Mouse (Mus musculus) kidney, postnatal 10 days (tissue): ENCODE measurements around the gene Wdr77.
A peak's percentile ranks its signal among the peaks of the same experiment; 100 is the strongest.
"Not testable (repeated sequence)": the region's sequence is repeated elsewhere in the genome, so short reads cannot be mapped to it uniquely, and the experiment has no call there.

Source experiments
- DNase-seq: peaks from one replicate; pipeline ENCODE4 v3.0.0; 2021; ENCODE audit warnings: mixed read lengths

The Wdr77 gene

DNA sequence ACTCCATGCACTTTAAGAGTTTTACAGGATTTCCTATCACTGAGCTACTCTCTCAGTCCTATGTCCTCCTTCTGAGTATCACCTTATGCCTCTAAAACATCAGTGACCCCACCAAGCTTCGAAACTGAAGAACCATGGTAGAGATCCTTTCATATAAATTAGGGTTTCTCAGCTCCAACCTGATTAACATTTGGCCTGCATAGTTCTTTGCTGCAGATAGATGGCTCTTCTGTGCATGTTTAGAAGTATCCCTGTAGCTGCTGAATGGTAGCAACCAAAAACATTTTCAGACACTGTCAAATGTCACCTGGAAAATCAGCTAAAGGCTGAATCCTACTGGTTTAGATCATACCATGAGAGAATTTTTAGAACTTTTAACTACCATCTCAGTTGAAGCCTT lies 1.9 kb upstream of the Wdr77 start:
- no peak for DNase-seq

DNA sequence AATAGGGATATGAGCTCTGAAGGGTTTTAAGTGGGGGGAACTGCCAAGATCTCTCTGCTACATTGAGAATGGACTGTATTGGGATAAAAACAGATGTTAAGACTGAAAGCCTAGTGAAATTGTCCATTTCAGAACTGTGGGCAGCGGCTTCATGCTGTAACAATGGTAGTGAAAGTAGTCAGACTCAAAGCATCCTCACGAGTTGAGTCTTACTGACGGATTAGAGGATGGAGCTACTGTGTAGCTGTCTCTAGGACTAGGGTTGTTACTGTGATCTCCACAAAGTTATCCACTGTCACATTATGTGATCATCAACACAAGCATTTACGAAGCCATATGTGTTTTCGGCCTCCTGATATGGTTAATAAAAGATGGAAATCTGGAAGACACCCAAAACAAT lies 965 bp upstream of the Wdr77 start:
- no peak for DNase-seq

DNA sequence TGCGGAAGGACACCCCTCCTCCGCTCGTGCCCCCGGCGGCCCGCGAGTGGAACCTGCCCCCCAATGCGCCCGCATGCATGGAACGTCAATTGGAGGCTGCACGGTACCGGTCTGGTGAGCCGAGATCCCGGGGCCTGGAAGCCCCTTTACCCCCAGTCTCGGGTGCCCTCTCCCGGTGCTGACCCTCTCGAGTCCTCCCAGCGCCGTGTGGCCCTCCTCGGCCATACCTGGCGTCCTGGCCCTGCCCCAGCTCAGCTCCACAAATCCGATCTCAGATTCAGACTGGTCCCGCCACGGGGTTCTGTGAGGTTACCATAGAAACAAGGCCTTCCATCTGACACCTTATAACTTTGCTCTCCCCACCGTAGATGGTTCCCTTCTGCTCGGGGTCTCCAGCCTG lies 416 bp downstream of the Wdr77 start:
- no peak for DNase-seq

DNA sequence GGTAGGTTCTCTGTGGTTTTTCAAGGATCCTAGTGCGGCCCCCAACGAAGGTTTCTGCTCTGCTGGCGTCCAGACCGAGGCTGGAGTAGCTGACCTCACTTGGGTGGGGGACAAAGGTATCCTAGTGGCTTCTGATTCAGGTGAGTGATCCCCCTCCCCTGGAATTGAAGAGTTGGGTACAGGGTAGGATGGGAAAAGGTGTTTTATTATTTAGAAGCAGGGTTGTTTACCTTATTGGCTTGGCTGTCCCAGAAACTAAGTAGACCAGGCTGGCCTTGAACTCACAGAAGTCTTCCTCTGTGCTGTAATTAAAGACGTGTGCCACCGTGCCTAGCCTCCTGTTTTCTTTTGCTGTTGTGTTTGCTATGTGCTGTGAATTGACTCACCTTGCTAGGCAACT lies 830 bp downstream of the Wdr77 start, which contains the start of gene Atp5f1:
Atp5f1 (minus strand) TSS at position 101 of the 400 bp plus-strand sequence.
- DNase-seq = no peak

DNA sequence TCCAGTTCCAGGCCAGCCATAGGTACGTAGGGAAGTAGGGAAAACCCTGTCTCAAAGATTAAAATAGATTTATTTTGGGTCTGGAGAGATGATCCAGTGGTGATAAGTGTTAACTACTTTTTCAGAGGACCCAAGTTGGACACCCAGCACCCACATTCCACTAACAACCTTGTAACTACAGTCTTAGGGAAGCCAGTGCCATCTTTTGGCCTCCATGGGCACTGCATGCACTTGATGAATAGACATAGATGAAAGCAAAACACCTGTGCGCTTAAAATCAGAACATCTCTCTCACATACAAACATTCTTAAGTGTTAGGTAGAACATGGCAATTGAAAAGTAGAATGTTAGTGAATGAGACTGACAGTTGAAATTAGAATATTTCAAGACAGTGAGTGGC lies 1.5 kb downstream of the Wdr77 start:
- DNase-seq = no peak

DNA sequence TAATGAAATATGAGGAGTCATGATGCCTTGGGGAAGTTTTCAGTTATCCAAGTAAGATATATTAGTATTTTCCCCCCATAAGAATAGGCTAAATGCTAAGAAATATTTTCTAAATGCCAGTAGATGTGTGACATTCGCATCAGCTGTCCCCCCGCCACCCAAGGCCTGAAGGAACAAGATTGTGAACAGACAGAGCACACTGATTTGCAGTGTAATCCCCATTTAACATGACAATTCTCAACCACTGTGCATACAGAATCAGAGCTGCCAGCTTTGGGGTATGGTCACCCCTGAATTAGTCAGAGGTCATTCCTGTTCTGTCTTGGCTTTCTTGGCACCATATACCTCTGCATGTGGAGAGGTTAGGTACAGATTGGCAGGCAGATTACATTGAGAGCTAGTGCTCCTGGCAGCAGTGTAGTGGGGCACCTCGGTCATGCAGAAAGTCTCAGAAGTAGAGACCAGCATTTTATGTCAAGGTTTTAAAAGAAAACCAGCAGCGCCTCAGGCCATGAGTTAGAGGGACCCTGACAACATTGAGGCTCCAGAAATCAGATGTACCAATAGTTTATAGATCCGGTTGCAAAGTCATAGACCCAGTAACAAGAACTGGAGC lies 12.8 kb downstream of the Wdr77 start:
- DNase-seq = no peak

DNA sequence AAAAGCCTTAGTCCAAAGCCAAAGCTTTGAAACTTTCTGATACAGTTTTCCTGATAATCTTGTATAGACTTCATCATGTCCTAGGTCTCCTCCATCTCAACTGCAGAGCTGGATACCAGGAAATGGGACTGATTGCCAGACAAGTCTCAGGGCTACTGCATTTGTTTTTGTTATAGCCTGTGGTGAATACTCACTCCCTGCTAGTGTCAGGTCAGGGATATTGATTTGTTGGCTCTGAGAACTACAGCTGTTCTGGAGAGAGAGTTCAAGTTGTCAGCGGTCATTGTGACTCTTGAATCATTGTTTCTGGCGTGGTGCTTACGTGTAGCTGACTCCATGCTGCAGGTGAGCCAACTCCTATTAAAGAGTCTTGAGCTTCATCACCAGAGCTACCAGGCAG lies 14.2 kb downstream of the Wdr77 start, which contains the start of gene Ovgp1:
Ovgp1 (plus strand) TSS at position 301 of the 400 bp plus-strand sequence.
- DNase-seq = no peak

DNA sequence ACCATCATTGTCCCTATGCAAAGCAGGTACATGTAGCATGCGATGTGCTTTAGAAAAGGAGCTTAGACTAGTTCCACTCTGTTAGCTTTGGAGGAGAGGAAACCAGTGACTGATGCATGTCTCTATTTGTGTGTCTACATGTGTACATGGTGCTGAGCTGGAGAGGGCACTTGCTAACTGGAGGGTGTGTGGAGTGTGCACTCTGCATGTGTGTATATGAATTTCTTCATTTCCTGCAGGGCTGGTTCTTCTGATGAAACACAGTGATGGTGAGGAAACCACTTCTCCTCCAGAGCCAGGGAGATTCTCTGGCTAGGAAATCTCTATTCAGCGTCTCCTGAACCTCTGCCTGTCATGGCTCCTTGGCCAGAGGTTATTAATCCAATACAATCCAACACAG lies 15.0 kb downstream of the Wdr77 start:
- no peak for DNase-seq

DNA sequence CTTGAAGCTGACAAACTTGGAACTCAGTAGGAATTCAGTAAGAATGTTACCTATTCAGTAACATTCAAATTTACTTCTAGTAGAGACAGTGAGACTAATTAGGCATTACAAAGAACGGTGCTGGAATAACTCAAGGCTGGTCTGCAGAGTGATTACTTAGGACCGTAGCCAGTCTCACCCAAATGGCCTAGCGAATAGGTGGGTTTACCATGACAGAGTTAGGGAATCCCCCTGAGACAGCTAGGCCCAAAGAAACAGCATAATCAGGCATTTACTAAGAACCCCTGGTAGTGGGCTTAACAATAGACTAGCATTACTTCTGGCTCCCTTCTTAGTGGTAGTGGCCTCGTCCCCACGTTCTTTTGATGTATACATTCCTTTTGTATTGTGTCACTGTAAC lies 30.4 kb downstream of the Wdr77 start:
- not testable (repeated sequence) for DNase-seq

DNA sequence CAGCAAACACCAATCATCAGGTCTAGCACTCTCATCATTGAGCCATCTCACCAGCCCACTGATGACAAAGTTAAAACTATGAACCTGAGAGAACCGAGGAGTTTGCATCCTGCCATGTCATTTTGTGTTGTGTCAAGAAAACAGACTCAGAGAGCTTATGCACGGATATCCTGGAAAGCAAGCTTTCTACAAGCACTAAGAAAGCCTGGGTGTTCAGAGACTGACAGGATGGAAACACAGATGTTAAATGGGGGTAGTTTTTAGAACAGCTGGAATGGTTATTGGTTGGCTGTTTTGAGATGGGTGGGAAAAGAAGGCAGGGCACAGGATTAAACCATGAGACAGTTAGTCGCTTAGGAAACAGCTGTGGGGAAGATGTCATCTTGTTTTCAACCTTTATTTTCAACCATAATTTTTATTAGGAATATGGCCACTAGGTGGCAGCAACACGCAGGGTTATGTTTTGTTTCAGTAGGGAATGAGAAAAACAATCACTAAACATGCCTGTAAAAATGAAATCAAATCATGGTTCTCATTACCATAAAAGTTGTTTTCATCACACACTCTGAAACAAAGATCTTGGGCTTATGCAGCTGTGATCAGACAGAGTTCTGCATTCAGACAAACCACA lies 32.6 kb downstream of the Wdr77 start:
- DNase-seq = peak; percentile 63

DNA sequence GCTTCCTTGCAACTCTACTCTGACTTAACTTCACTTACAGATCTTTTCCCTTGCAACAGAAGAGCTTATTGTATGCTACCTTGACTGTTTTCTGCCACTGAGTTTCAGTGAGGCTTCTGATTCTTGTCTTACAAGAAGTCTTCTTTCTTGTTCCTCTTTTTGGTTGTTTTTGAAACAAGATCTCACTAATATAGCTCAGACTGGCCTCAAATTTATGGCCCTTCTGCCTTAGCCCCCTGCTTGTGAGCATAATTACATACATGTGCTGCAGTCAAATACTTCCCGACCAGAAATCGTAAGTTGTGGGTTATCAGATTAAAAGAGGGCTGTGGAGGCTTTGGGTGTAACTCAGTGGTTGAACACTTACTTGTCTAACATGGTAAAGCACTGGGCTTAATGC lies 35.6 kb downstream of the Wdr77 start:
- no peak for DNase-seq

DNA sequence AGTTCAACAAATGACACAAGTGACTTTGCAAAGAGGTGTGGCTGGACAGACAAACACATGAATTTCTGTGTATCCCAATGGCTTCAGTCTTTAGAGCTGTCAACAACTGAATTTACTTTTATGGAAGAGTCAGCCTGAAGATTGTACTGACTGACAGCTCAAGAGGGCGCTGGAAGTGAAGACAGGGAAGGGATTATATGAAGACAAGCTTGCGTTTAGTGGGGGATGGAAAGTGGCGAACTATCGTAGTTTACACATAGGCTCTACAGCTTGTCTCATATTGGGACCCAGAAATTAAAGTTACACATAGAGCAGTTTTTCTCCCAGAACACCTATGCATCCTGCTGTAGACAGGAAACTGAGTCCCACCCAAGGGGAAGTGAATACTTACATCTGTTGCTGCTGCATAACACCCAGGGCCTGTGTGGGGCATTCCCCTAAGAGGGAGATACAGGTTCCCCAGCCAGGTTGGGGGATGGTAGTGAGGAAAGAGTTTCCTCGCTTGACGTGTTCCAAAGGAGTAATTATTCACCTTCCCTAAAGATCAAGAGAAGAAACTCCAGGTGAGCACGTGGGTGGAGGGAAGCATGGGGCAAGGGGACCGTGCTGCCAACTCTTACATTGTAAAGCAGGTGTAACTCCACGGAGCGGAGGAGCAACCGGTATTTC lies 41.7 kb downstream of the Wdr77 start:
- no peak for DNase-seq

DNA sequence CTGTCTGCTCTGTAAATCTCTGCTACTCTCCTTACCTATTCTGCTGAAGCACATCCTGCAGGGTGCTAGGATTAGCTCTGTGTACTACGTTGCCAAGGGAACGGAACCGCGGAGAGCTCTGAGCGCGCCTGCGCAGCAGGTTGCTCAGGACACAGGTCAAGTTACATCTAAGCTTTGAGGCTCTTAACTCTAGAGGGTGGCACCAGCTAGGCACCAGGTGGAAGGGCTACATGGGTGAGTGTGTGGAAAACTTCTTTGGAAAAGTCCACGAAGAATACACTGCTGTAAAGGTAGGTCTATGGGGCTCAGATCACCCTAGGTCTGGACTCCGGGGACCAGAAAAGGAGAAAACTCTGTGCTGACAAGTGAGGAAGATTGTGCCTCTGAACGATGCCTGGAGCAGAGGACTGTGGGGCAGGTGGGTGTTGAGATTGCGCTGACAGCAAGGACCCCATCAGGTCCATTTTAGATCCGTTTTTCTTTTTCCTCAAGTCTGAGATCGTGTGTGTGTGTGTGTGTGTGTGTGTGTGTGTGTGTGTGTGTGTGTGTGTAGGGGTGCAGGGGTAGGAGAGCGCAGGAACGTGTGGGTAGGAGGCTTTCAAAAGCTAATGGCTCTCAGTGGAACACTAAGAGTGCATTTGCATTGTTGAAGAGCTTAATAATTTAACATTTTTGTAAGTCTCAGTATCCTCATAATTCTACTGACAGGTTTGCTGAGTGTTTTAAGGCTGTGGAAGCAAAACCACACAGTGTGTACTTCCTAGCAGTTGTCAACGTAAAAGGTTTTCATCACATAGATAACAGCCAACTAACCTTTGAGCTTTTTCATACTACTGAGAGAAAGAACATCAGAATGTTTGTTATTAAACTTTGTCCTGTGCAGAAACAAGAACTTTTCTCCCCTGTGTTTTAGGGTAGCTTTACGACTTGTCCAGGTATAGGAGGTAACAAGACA lies 42.5 kb downstream of the Wdr77 start:
- DNase-seq = peak; percentile 39

DNA sequence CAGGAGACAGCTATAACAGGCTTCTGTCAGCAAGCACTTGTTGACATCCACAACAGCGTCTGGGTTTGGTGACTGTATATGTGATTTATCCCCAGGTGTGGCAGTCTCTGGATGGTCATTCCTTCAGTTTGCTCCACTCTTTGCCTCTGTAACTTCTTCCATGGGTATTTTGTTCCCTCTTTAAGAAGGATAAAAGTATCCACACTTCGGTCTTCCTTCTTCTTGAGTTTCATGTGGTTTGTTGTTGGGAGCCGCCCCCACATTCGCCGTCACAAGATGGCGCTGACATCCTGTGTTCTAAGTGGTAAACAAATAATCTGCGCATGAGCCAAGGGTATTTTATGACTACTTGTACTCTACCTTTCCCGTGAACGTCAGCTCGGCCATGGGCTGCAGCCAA lies 44.2 kb downstream of the Wdr77 start:
- not testable (repeated sequence) for DNase-seq

DNA sequence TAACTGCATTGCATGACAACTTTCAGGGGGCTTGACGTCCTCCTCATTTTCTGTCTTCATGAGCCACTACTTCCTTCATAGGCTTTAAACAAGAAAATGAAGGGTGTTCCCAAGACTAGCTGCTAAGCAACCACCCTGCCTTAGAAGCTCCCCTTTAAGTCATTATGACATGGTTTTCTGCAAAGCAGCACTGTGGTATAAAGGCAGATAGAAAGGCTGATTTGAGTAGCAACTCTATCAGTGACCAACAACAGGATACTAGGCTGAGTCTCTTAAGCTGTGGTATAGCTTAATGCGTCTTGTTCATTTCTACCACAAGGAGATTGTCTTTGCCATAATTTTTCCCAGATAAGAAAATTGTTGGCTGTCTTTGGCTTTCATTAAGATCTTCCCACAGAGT lies 55.4 kb downstream of the Wdr77 start, which contains the start of gene Pifo:
Pifo (minus strand) TSS at position 101 of the 400 bp plus-strand sequence.
- DNase-seq = no peak
